Mouse (Mus musculus) liver, embryonic 14.5 days (tissue): ENCODE data around the gene Ppfia3. TPM values are rescaled to one million over a fixed set of nuclear protein-coding genes. Genes with fewer than 3 reads are reported as not detected.

Experiments used
- ATAC-seq: fragments of 200-750 bp; cut with Nextera tagmentation; 2 replicates; pipeline ENCODE4 v1.8.0; 2017; ENCODE audit warnings: moderate number of reproducible peaks, mild to moderate bottlenecking, moderate library complexity; ENCODE audit not compliant: insufficient read depth
- DNase-seq, 3 experiments: peaks; one replicate each; pipeline ENCODE4 v3.0.0-alpha.2; 2012 to 2013; ENCODE audit warnings: low read depth in 3 of 3, low spot score in 3 of 3
- H3K27ac ChIP-seq: fragments of 300-500 bp; sonication (generic); 2 replicates; pipeline ENCODE4 v1.5.1; 2014; ENCODE audit warnings: moderate library complexity, mild to moderate bottlenecking, control low read depth, inconsistent platforms
- H3K27me3 ChIP-seq: fragments of 300-500 bp; sonication (generic); 2 replicates; pipeline ENCODE4 v1.6.1; 2014; ENCODE audit warnings: mild to moderate bottlenecking, low read length, moderate library complexity; ENCODE audit not compliant: control insufficient read depth, insufficient read depth
- H3K36me3 ChIP-seq: fragments of 300-500 bp; sonication (generic); replicated peaks from 2 replicates; pipeline ENCODE4 v1.6.1; 2014; ENCODE audit warnings: low read depth; ENCODE audit not compliant: control insufficient read depth, insufficient read depth
- H3K4me1 ChIP-seq, 2 experiments: fragments of 200-500 bp in 1 of 2; fragments of 300-500 bp in 1 of 2; sonication (generic) in 1 of 2; replicated peaks; 2 replicates each; pipeline ENCODE4 v1.6.1; 2012 to 2014; ENCODE audit warnings: antibody characterized with exemption in 1 of 2, inconsistent platforms in 1 of 2, low read length in 1 of 2; ENCODE audit not compliant: control insufficient read depth in 2 of 2, insufficient read depth in 2 of 2
- H3K4me2 ChIP-seq: fragments of 300-500 bp; sonication (generic); 2 replicates; pipeline ENCODE4 v1.6.1; 2014; ENCODE audit warnings: low read depth, mild to moderate bottlenecking, control low read depth, moderate library complexity
- H3K4me3 ChIP-seq, 2 experiments: fragments of 200-500 bp in 1 of 2; fragments of 300-500 bp in 1 of 2; sonication (generic) in 1 of 2; 2 replicates each; pipeline ENCODE4 v1.5.1; 2012 to 2014; ENCODE audit warnings: low read depth in 2 of 2, low read length in 2 of 2, mild to moderate bottlenecking in 2 of 2, control low read depth in 1 of 2, inconsistent platforms in 1 of 2, moderate library complexity in 1 of 2; ENCODE audit not compliant: insufficient read depth in 1 of 2
- H3K9ac ChIP-seq: fragments of 300-500 bp; sonication (generic); replicated peaks from 2 replicates; pipeline ENCODE4 v1.6.1; 2014; ENCODE audit warnings: mild to moderate bottlenecking, control low read depth, moderate library complexity
- H3K9me3 ChIP-seq: fragments of 300-500 bp; sonication (generic); 2 replicates; pipeline ENCODE4 v1.6.1; 2016; ENCODE audit warnings: low read length, mixed read lengths; ENCODE audit not compliant: control insufficient read depth
- CTCF ChIP-seq: IDR thresholded peaks from 2 replicates; pipeline ENCODE4 v1.5.1; 2016; ENCODE audit warnings: antibody characterized with exemption, low read depth, control low read depth
- EP300 ChIP-seq: IDR thresholded peaks from 2 replicates; pipeline ENCODE4 v1.6.1; 2016; ENCODE audit warnings: antibody characterized with exemption, low read depth
- WGBS: fragments of 180-500 bp; shearing (Covaris S2); extraction: QIAGEN DNeasy Blood & Tissue Kit; methylation state at CpG from one replicate; pipeline ENCODE4 v1.1.7; 2014; ENCODE audit not compliant: insufficient replicate concordance; 5-methylcytosine and 5-hydroxymethylcytosine counted together
- polyA plus RNA-seq, 2 experiments: library from polyadenylated mRNA; depleted of rRNA in 1 of 2; stranded (reverse) in 1 of 2; unstranded in 1 of 2; fragments of >200 nt; fragmentation: Nextera tagmentation in 1 of 2; extraction: Ambion mirVana in 1 of 2; gene quantifications; 2 replicates each; pipeline versions ENCODE4 v1.2.1 to v1.2.3; 2012 to 2014

Ppfia3 gene
- polyA plus RNA-seq, 2 experiments = 0.21 TPM; not detected in 1

DNA sequence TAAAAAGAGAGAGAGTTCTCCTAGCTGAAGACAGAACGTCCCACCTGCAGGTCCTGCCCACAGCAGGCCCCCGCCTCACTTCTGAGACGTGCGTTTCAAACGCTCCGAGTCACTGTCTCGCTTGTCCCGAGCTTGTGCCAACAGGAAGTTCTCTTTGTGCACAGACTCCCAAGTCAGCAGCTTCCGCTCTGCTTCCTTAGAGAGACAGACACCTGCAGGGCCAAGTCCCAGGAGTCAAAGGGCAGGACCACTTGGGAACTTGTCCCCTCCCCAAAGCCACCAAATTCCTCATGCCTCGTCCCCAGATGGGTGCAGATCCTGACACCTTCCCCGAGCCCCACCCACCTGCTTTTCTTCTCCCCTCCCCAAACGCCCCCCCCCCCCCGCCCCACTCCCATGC, 62.0 kb downstream of the Ppfia3 start:
- WGBS = 27% methylated on average over 11 of the region's 13 CpGs
- H3K9ac ChIP-seq = no peak overlapping the region

DNA sequence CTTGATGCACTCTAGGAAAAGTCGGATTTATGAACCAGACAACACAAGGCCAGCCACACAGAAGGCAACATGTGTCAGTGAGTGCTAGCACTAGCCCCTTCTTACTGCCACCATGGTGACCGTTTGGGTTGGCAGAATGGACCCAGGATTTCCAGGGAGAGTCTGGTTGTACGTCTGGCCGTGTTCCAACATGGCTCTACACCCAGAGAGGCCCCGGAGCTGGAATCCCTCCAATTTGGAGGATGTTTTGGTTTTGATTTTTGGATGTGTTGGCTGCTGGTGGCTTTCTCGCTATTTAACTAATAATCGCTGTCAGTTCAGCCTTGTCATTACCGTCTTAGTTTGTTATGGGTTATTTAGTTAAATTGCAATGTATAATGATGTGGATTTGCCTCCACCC, 64.2 kb downstream of the Ppfia3 start:
- H3K36me3 ChIP-seq = no peaks in the 10 kb centered on the region
- no peak overlapping the region for H3K9ac ChIP-seq
- no peak for ATAC-seq
- TF ChIP-seq EP300 (no peak), CTCF (no peak)
- WGBS = 66% methylated on average over 8 of the region's 8 CpGs
- H3K4me1 ChIP-seq = no peaks in the 10 kb centered on the region
- H3K4me2 ChIP-seq = no peak overlapping the region
- no peaks in the 10 kb centered on the region for H3K9me3 ChIP-seq
- H3K27ac ChIP-seq = no peak overlapping the region
- DNase-seq = no peak
- no peak overlapping the region for H3K4me3 ChIP-seq
- no peaks in the 10 kb centered on the region; the same call in 1 of the 2 replicates for H3K27me3 ChIP-seq

More for the DNA sequence above, 62.0 kb downstream of the Ppfia3 start:
- Histone ChIP-seq H3K9me3 (no peaks in the 10 kb centered on the region), H3K4me3 (no peak overlapping the region), H3K4me2 (no peak overlapping the region), H3K36me3 (no peaks in the 10 kb centered on the region), H3K4me1 (no peaks in the 10 kb centered on the region), H3K27ac (no peak overlapping the region), H3K27me3 (no peaks in the 10 kb centered on the region; the same call in 1 of the 2 replicates)
- no peak for DNase-seq
- TF ChIP-seq CTCF (no peak), EP300 (no peak)
- ATAC-seq = no peak

DNA sequence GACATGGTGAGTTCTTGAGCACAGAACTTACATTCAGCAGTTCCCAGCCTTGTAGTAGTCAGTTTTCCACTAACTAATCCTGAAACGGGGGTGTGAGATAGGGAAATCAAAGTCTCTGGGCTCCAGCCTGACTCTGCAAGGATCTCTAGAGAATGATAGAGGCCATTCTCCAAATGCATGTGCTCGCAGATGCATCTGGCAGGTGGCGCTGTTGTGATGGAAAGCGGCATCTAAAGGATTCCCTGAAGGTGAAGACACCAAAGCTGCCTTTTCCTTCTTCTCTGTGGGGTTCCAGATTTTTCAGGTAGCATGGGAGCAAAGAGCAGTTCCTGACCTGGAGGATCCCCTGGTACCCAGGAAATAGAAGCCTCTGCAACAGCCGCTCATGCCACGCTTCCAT, 66.5 kb downstream of the Ppfia3 start:
- ATAC-seq (no peak), DNase-seq (peak in 1 of 3 experiments; percentile 17)
- Histone ChIP-seq H3K27ac (no peak overlapping the region), H3K9ac (no peak overlapping the region), H3K36me3 (no peaks in the 10 kb centered on the region), H3K4me1 (no peaks in the 10 kb centered on the region), H3K4me2 (no peak overlapping the region), H3K9me3 (no peaks in the 10 kb centered on the region), H3K4me3 (no peak overlapping the region), H3K27me3 (no peaks in the 10 kb centered on the region; the same call in 1 of the 2 replicates)
- WGBS = 16% methylated on average over 6 of the region's 6 CpGs
- TF ChIP-seq EP300 = no peak
- peak; percentile 64 for TF ChIP-seq CTCF

- DNase-seq (peak; percentile 17 to 27 (median 24)), ATAC-seq (no peak)
- no peak overlapping the region for H3K4me3 ChIP-seq
- H3K36me3 ChIP-seq = no peaks in the 10 kb centered on the region
- no peak overlapping the region for H3K9ac ChIP-seq
- H3K27ac ChIP-seq = no peak overlapping the region
- H3K27me3 ChIP-seq = no peaks in the 10 kb centered on the region; the same call in 1 of the 2 replicates
- TF ChIP-seq CTCF = peak; percentile 73
- TF ChIP-seq EP300 = no peak
- no peak overlapping the region for H3K4me2 ChIP-seq
- WGBS = 7% methylated on average over 5 of the region's 5 CpGs
- H3K4me1 ChIP-seq = no peaks in the 10 kb centered on the region
- no peaks in the 10 kb centered on the region for H3K9me3 ChIP-seq
These were observed 67.1 kb downstream of the Ppfia3 start for GRCm38 (mm10) chr7:45299752-45300151.

DNA sequence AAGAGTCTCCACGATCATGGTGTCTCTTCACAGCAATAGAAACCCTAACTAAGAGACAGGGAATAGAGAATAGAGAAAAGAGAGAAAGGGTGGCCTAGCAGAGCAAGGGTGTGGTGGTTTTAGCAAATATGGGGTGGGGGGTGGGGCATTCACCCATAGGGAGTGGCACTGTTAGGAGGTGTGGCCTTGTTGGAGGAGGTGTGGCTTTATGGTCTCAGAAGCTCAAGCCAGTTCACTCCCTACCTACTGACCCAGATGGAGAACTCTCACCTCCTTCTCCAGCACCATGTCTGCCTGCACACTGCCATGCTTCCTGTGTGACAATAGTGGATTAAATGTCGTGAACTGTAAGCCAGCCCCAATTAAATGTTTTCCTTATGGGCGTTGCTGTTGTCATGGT, 69.3 kb downstream of the Ppfia3 start:
- H3K27ac ChIP-seq = no peak overlapping the region
- no peaks in the 10 kb centered on the region for H3K9me3 ChIP-seq
- H3K4me1 ChIP-seq = no peaks in the 10 kb centered on the region
- H3K4me3 ChIP-seq = no peak overlapping the region
- DNase-seq (no peak), ATAC-seq (no peak)
- no peak for TF ChIP-seq CTCF
- TF ChIP-seq EP300 = no peak
- WGBS = 47% methylated on average over 3 of the region's 3 CpGs
- H3K36me3 ChIP-seq = no peaks in the 10 kb centered on the region
- H3K27me3 ChIP-seq = no peaks in the 10 kb centered on the region; the same call in 1 of the 2 replicates
- H3K4me2 ChIP-seq = no peak overlapping the region
- H3K9ac ChIP-seq = no peak overlapping the region
